Mouse (Mus musculus): ENCODE measurements around the gene Akap14.
"Not testable (repeated sequence)": the region's sequence is repeated elsewhere in the genome, so short reads cannot be mapped to it uniquely, and the experiment has no call there.

Akap14 gene

DNA sequence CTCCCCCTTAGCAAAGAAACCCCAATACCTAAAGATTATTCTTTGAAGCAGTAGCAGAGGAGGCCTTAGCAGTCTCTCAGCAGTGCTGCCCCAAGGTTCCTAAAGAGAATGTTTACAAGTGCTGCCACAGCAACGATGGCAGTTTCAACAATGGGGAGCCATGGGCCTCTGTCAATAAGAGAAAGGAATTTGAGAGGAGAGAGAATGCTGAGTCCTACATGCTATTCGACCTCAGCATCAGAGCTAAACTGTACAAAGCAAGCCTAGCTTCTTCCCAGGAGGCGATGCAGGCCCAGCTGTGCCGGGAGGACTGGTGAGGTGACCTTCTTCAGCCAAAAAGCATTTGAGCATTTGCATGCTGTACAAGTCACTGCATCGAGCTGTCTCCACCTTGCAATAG is at the start of gene Akap14:
Akap14 (minus strand) TSS at position 101 of the 400 bp plus-strand sequence.
- no peak for DNase-seq (ENCODE audit: low spot score)

DNA sequence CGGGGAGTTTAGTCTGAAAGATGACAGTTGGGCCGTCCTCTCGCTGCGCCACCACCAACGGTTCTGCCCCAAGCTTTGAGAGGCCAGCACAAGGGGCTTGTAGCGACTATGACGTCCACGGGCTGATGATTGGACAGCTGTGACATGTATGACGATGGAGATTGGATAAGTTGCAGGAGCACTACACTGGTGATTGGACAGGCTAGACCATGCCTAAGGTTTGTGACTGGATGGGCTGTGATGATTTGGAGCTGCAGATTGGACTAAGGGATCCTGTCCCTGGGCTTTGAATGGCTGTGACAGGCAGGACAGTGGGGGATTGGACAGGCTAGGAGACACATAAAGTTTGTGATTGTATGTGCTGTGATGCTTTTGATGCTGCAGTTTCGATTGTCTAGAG is 42.3 kb upstream of the Akap14 start, which contains the start of gene Gm9:
Gm9 (minus strand) TSS at position 101 of the 400 bp plus-strand sequence.
- DNase-seq (ENCODE audit: low spot score): no peak

DNA sequence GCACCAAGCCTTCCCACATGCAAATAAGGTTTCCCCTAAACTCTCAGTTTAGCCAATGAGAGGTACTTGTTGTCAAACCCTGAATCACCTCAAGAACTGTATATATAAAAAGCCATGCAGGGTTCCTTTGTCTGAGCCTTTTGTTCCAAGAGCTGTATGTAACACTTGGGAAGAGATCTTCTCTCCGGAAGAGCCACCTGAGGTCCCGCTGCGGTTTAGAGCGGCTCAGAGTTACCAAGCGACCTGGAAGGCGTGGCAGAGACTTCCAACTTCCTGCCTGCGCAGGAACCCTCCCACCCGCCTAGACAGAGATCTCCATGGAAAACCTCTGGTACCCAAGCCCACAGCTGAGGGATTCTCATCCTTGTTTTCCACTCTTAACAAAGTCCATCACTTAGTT is 30.0 kb upstream of the Akap14 start:
- DNase-seq (ENCODE audit: low spot score): no peak

DNA sequence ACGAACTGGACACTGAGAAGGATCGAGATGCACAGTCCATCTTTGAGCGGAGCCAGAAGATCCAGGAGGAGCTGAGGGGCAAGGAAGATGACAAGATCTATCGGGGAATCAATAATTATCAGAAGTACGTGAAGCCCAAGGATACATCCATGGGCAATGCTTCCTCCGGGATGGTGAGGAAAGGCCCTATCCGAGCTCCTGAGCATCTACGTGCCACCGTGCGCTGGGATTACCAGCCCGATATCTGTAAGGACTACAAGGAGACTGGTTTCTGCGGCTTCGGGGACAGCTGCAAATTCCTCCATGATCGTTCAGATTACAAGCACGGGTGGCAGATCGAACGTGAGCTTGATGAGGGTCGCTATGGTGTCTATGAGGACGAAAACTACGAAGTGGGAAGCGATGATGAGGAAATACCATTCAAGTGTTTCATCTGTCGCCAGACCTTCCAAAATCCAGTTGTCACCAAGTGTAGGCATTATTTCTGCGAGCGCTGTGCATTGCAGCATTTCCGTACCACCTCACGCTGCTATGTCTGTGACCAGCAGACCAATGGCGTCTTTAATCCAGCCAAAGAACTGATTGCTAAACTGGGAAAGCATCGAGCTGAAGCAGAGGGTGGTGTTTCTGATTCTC is 23.2 kb upstream of the Akap14 start:
- DNase-seq (ENCODE audit: low spot score): peak; percentile 2

DNA sequence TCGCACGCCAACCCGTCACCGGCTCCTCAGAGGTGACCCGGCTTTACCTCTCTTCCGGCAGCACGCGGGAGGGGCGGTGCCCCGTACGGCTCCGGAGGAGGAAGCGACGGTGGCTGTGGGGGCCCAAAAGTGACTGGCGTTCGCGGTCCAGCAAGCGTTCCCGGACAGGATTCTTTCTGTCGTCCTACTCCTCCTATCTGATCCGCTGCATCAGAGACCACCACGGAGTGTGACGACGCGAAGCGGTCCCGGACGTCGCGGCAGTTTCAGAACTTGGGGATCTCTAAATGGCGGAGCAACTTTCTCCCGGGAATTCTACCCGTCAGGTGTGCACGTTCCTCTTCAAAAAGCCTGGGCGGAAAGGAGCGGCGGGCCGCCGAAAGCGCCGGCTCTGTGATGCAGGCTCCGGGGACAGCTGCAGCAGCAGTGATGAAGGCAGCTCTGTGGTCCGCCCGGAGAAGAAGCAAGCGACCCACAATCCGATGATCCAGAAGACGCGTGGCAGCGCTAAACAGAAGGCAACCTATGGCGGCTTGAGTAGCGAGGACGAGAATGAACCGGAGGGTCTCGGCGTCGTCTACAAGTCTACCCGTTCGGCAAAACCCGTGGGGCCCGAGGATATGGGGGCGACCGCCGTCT is 22.6 kb upstream of the Akap14 start, which contains the start of the genes Ndufa1 and Rnf113a1:
Ndufa1 (minus strand) TSS at position 59 of the 639 bp plus-strand sequence.
Rnf113a1 (plus strand) TSS at position 141 of the 639 bp plus-strand sequence.
- DNase-seq (ENCODE audit: low spot score): peak; percentile 82

DNA sequence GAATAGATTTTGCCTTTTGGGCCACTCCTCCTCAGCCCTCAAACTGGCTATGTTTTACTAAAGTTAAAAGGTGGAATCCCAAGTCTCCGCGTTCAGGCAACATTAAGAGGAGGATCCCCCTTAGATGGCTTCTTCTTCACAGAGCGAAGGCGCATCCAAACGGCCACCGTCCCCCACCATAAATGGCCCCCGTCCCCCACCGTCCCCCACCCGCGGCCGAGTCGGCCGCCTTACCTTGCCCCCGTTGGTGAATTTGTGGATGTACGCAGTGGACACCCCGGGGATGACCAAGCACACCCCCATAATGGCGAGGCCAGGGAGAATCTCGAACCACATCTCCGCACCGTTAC is 22.1 kb upstream of the Akap14 start:
- no peak for DNase-seq (ENCODE audit: low spot score)

DNA sequence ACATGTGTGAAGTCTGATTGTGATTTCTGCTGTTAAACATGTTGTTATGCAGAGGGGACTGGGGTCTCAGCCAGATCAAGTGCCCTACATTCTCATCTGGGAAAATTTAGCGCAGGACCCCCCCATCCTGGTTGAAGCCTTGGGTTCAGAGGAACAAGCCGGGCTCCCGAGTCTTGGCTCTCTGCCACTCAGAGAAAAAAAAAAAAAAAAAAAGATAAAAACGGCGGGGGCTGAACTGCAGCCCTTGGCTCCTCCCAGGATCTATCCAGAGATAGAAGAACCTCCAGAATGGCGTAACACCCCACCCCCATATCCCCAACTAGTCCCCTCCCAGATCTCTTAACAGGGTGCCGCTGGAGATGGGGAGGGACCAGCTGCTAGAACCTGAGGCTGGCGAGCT is 15.8 kb upstream of the Akap14 start:
- DNase-seq (ENCODE audit: low spot score): not testable (repeated sequence)

DNA sequence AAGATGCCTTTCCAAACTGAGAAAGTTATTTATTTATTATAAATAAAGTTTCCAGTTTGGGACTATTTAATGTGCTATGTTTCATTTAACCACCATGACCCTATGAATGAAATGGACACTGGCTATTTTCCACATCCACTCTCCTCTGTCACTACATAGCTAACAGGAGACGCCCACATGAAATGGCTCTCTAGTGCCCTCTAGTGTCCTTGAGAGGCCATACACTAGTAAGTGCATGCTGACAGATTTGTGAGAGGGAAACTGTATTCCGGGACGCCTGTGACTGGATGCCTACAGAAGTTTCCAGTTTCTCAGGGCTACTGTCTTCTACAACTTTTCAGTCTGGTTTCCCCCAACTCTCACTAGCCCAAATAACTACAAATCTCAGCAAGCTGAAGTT is 1.6 kb downstream of the Akap14 start:
- peak; percentile 9 for DNase-seq (ENCODE audit: low spot score)

DNA sequence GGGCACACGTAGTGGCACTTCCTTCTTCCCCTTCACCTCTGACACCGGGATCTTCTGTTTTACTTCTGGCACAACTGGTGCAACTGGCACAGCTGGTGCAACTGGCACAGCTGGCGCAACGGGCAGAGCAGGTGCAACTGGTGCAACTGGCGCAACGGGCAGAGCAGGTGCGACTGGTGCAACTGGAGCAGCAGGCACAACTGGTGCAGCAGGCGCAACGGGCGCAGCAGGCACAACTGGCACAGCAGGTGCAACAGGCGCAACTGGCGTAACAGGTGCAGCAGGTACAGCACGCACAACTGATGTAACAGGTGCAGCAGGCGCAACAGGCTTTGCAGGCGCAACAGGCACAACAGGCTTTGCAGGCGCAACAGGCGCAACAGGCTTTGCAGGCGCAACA is 5.5 kb downstream of the Akap14 start:
- DNase-seq (ENCODE audit: low spot score): no peak

DNA sequence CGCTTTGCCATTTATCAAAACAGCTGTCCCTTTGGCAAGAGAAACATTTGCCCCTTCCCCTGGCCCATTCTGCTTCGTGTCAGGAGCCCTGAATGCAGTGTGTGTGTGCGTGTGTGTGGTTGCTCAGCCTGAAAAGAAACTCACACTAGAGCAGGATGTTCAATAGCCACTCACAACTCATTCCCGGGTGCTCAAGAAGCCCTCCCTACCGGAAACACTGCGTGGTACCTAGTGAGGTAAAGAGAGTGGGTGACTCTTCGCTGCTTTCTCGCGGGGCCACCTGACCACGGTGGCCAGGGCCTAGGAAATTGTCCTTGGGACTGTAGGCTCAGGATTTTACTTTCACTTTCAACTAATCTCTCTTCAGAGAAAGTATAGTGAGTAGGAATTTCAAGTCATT is 7.5 kb downstream of the Akap14 start:
- no peak for DNase-seq (ENCODE audit: low spot score)

DNA sequence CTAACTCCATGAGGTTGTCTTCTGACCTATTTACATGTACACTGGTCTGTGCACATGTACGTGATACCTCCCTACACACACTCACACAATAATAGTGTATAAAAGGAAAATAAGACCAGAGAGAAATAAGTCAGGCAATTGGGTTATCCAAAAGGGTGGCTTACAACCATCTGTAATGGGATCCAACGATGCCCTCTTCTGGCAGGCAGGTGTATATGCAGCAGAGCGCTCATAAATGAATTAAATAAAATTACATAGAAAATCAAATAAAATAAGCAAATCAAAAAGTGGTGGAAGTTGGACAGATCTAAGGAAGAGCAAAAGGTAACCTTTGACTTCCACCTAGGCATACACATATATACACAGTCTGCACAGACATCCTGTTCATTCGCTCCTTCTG is 10.8 kb downstream of the Akap14 start:
- no peak for DNase-seq (ENCODE audit: low spot score)

DNA sequence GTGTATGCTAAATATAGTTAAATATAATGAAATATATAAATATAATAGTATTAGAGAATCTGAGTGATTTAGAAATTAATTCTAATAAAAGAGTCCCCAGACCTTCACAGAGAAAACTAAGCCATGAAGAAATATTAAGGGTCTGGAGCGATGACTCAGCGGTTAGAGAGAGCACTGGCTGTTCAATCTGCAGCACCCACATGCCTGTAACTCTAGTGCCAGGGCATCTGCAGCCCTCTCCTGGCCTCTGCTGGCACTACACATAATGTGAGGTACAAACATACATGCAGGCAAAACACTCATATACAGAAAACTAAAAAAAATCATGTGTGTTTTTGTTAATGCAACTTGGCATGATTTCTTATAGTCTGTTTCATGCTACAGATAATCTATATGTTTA is 23.7 kb downstream of the Akap14 start:
- peak; percentile 11 for DNase-seq (ENCODE audit: low spot score)

DNA sequence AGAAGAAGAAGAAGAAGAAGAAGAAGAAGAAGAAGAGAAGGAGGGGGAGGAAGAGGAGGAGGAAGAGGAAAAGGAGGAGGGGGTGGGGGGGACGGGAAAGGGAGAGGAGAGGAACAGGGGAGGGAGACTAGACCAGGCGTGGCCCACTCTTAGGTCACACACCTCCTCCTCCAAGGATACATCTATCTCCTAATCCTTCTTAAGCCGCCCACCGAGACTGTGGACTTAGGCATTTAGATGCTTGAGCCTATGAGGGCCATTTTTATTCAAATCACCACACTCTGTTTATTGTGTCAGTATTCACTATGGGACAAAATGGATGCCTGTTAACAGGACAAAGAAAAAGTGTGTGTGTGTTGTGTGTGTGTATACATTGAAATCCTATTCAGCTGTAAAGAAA is 24.1 kb downstream of the Akap14 start:
- not testable (repeated sequence) for DNase-seq (ENCODE audit: low spot score)

DNA sequence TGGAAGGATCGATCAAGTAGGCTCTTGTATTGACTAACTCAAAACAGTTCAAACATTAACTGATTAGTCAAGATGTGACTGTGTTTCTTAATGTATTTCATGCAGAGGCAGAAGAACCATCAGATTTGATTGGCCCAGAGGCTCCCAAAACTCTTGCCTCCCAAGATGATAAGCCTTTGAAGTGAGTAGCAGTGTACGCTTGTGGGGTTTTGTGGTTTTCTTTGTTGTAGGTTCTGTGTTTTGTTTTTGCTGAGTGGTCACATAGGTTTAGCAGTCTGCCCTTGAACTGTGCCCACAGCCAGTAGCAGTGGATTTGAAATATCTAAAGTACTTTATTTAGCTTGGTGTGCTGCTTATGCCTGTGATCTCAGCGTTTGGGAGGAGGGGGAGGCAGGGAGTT is 26.9 kb downstream of the Akap14 start:
- no peak for DNase-seq (ENCODE audit: low spot score)

DNA sequence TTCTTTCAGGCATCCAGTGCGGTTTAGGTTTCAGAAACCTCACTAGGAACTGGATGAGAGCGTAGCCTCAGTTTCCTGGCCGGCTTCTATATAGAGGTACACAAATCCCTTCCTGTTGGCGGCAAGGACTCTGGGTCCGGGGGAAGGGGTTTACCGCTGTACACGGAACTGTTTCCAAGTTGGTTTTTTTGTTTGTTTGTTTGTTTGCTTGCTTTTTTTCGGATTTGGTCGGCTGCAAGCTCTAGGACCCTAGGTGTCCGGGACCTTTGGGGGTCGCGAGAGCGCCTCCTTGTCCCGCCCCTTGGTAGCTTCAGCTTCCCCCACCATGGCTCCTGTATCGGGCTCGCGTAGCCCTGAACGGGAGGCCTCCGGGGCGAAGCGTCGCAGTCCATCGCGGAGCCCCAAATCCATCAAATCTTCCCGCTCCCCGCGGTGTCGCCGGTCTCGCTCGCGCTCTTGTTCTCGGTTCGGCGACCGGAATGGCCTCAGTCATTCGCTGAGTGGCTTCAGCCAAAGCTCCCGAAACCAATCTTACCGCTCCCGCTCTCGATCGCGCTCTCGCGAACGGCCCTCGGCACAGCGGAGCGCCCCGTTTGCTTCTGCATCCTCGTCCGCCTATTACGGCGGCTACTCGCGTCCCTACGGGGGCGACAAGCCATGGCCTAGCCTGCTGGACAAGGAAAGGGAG is 41.8 kb downstream of the Akap14 start, which contains the start of gene Nkap:
Nkap (plus strand) TSS at position 125 of the 688 bp plus-strand sequence.
- peak; percentile 70 for DNase-seq (ENCODE audit: low spot score)

DNA sequence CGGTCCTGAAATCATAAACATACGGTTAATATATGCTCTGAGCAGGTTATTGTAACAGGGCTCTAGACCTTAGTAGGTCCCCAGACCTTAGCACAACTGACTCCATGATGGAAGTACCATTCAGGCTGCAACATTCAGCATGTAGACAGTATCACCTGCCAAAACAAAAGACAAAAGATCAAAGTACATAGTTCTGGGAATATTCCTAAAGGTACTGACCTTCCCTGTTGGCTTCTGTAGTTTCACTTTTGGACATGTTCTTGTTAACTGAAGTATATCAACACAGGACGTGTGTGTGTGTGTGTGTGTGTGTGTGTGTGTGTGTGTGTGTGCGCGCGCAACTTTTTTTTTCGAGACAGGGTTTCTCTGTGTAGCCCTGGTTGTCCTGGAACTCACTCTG is 43.1 kb downstream of the Akap14 start:
- DNase-seq (ENCODE audit: low spot score): no peak

DNA sequence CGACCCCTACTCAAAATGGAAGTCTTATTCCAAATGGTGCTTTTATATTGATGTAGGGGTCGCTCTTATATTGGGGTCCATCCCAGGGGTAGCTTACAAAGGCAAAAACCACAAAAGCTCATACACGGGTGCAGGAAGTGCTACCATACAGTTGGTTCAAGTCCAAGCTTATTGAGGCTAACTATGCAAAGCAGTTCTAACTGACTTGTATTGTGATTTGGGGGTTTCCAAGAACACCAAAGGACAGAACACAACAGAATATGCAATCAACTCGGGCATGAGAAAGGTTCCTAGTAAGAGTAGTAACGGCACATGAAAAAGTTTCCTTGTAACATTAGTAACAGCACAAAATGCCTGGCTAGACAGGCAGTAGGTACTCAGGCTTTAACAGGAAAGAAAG is 48.4 kb downstream of the Akap14 start:
- DNase-seq (ENCODE audit: low spot score): no peak

DNA sequence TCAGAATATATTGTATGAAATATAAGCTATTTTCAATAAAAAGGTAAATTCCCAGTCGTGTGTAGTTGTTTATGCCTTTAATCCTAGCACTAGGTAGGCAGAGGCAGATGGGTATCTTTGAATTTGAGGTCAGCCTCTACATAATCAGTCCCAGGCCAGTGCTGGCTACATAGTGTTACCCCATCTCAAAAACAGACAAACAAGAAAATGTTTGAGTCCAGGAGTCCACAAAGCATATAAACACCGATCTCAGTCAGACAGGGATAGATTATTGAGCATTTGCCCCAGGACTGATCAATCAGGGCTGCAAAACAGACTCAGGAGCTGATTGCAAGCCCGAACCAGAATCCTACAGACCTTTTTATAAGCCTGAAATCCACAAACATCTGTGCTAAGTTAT is 49.1 kb downstream of the Akap14 start:
- DNase-seq (ENCODE audit: low spot score): no peak

DNA sequence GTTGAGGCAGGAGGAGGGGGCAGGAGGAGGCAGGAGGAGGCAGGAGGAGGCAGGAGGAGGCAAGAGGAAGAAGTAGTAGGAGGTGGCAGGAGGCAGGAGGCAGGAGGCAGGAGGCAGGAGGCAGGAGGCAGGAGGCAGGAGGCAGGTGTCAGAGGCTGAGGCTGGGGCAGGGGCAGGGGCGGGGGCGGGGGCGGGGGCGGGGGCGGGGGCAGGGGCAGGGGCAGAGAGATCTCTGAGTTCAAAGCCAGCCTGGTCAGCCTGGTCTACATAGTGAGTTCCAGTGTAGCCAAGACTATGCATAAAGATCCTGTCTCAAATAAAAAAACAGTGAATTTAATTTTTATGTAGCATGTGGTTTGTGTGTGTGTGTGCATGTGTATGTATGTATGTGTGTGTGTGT is 51.6 kb downstream of the Akap14 start:
- no peak for DNase-seq (ENCODE audit: low spot score)

DNA sequence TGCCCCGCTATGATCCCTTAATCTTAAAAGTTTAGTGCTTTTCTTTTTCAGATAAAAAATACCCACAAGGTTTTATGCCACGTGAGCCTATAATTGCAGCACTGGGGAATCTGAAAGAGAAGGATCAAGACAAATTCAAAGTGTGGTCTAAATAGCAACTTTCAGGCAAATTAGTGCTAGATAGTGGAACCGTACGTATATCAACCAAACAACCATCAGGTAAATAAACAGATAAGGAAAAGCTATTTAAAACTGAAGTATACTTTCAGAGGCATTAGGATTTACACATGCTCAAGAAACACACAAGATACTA is 57.8 kb downstream of the Akap14 start:
- DNase-seq (ENCODE audit: low spot score): no peak

DNA sequence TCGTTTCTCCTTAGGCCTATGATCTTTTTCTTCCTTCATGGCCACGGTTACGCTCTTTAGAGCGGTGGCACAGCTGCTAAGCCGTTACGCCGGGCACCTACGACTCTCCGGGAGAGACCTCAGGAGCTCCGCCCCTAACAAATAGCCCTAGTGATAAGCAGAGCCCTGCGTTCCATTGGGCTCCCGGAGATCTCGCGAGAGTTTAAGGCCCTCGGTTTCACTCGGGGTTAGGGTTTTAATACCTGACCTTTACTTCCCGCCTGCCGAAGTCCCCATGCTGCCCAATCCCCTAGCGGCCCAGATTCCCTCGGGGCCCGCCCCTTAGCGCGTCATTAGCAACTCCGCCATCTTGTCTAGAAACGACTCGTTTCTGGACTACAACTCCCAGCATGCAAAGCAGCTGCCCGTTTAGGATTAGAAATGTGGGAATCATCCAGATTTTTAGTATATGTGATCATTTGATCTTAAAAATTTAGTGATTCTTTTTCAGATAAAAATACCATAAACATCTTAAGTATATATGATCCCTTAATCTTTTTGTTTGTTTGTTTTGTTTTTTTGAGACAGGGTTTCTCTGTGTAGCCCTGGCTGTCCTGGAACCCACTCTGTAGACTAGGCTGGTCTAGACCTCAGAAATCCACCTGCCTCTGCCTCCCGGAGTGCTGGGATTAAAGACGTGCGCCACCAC is 58.3 kb downstream of the Akap14 start, which contains the start of gene Upf3b:
Upf3b (minus strand) TSS at position 130 of the 688 bp plus-strand sequence.
- peak; percentile 92 for DNase-seq (ENCODE audit: low spot score)

DNA sequence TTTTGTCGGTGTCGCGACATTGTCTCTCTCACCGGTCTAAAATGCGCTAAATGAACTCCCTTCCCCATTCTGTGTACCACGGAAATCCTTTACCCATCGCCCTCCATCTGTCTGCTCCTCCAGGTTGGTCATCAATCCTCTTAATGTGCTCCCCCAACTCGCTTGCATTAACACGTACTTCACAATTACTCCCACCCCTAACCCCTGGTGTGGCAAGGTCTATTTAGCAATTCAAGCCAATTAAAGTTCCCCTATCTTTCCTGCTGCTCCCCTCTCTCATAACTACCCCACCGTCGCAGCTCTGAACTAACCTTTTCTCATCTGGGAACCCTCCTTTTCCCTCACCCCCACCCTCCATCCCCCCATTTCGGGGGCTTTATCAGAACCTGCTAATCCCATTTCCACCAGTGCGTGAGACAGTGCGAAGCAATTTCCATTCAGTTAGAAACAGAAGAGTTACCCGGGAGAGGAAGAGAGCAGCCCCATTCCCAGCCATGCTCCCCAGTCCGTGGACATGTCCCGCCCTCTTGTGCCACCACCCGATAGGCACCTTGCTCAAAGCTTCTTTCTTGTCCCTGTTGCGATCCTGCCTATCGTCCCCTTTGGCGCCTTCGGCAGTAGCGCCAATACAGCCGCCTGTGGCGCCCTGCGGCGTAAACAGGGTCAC is 59.0 kb downstream of the Akap14 start:
- no peak for DNase-seq (ENCODE audit: low spot score)

All from urinary bladder, postnatal 14 days (tissue).